Mouse (Mus musculus): ENCODE measurements around the gene Rpl36-ps4. TPM values are rescaled to one million over a fixed set of nuclear protein-coding genes. Genes with fewer than 3 reads are reported as not detected.

Gene Rpl36-ps4
- polyA plus RNA-seq, 1 experiment from 2014 or later, result not detected

DNA sequence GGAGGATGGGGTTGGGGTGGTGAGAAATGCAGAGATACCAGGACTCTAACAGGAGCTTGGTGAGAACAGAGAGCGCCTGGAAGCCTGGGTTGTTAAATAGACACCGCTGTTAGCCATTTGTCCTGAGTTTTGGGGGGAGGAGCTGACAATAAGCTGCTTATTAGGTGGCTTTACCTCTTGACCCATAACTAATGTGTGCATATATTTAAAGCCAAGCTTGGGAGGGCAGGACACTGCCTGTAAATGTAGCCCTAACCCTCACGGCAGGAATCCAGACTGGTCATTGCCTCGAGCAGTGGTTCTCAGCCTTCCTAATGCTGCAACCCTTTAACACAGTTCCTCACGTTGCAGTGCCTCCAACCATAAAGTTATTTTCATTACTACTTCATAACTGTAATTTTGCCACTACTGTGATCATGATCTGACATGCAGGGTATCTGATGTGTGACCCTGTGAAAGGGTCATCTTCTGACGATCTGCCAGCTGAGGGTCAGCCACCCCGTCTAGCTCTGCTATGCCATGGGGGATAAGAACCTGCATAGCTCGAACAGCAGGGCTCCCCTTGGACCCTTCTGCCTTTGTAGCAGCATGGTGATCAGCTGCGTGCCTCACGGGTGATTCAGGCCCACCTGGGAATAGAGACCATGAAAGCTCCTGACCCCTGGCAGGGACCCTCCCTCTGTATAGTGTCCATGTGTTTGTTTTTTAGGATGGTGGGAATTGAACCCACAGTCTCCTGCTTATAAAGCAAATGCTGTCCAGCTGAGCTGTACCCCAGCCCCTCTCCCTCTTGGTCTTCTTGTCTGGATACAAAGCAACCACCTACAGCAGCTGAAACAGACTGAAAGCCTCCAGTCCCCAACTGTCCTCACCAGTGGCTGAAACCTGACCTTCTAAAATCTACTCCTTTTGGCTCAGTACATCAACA, 42.0 kb upstream of the Rpl36-ps4 start:
- Histone ChIP-seq H3K4me3 (ENCODE audit: low read depth, low read length) (no peak overlapping the region), H3K9ac (ENCODE audit: low read length) (no peak overlapping the region), H3K4me2 (no peak overlapping the region), H3K27ac (ENCODE audit: low read depth, low read length) (peak overlapping the region; percentile 35), H3K9me3 (ENCODE audit: control insufficient read depth, low read length) (no peaks in the 10 kb centered on the region), H3K36me3 (ENCODE audit: control insufficient read depth, insufficient read depth, low read length) (no peaks in the 10 kb centered on the region), H3K4me1 (ENCODE audit: control insufficient read depth, insufficient read depth, low read length) (peaks cover 32% of the 10 kb centered on the region), H3K27me3 (ENCODE audit: control insufficient read depth, insufficient read depth, low read length) (no peaks in the 10 kb centered on the region; the same call in 1 of the 2 replicates)
- peak; percentile 33 for ATAC-seq (ENCODE audit: low FRiP score)
- 18% methylated on average over 10 of the region's 10 CpGs for WGBS
- DNase-seq (ENCODE audit: low spot score, missing footprints), result peak; percentile 91

DNA sequence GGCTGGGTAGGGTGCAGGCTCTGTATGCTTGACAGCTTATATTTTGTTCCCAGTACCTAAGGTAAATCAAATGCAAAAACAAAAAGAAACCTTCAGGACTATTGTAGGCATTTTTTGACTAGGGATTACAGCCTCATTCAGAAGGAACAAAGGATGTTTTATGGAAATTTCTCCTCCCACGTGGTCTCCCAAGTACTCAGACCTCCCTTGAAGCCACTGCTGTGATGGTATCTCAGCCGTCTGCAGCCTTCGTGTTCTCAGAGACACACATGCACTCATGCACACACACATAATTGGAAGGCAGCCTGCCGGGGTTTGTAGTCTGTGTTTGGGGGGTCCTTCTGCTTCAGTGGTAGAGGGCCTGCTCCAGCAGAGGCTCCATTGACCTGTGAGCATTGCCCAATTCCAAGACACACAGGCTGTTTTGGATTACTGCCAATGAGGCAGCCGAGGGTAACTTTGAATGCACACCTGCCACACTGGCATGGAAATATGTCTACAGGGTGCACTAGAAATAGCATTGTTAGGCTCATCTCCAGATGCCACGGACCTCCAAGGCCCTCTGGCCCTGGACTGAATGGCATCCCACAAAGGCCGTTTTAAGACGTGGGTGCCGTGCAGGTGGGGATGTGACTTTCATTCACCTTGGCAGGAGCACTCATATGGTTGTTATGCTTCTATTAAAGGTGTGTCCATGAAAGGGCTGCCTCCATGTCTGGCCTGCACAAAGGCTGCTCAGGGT, 41.1 kb upstream of the Rpl36-ps4 start:
- DNase-seq (ENCODE audit: low spot score, missing footprints) (peak; percentile 91), ATAC-seq (ENCODE audit: low FRiP score) (peak; percentile 58; the same call in 1 of the 2 replicates)
- H3K4me2 ChIP-seq, result no peak overlapping the region
- WGBS, result 43% methylated on average over 9 of the region's 9 CpGs
- H3K36me3 ChIP-seq (ENCODE audit: control insufficient read depth, insufficient read depth, low read length), result no peaks in the 10 kb centered on the region
- H3K27ac ChIP-seq (ENCODE audit: low read depth, low read length), result peak overlapping the region; percentile 35; the same call in 1 of the 2 replicates
- peaks cover 32% of the 10 kb centered on the region for H3K4me1 ChIP-seq (ENCODE audit: control insufficient read depth, insufficient read depth, low read length)
- no peak overlapping the region for H3K9ac ChIP-seq (ENCODE audit: low read length)
- no peak overlapping the region for H3K4me3 ChIP-seq (ENCODE audit: low read depth, low read length)
- H3K27me3 ChIP-seq (ENCODE audit: control insufficient read depth, insufficient read depth, low read length), result no peaks in the 10 kb centered on the region; the same call in 1 of the 2 replicates
- no peaks in the 10 kb centered on the region for H3K9me3 ChIP-seq (ENCODE audit: control insufficient read depth, low read length)

DNA sequence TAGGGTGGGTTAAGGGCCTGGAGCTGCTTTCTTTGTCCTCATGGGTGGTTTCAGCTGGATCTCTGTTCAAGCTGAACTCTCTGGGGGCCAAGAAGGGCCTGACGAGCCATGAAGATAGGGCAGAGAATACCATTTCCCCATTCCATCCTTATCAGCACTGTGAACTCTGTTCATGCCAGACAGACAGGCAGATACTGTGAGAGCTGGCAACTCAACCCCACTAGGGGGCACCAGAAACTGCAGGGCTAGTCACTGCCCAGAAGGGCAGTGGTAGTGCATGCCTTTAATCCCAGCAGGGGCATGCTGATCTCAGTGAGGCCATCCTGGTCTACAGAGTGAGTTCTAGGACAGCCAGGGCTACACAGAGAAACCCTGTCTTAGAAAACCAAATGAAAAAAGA, 38.2 kb upstream of the Rpl36-ps4 start:
- ATAC-seq (ENCODE audit: low FRiP score) (no peak), DNase-seq (ENCODE audit: low spot score, missing footprints) (no peak)
- Histone ChIP-seq H3K4me1 (ENCODE audit: control insufficient read depth, insufficient read depth, low read length) (peaks cover 23% of the 10 kb centered on the region), H3K4me3 (ENCODE audit: low read depth, low read length) (no peak overlapping the region), H3K27me3 (ENCODE audit: control insufficient read depth, insufficient read depth, low read length) (no peaks in the 10 kb centered on the region; the same call in 1 of the 2 replicates), H3K9me3 (ENCODE audit: control insufficient read depth, low read length) (no peaks in the 10 kb centered on the region), H3K9ac (ENCODE audit: low read length) (no peak overlapping the region), H3K27ac (ENCODE audit: low read depth, low read length) (no peak overlapping the region), H3K36me3 (ENCODE audit: control insufficient read depth, insufficient read depth, low read length) (no peaks in the 10 kb centered on the region), H3K4me2 (no peak overlapping the region)
- 63% methylated on average over 1 of the region's 1 CpGs for WGBS

DNA sequence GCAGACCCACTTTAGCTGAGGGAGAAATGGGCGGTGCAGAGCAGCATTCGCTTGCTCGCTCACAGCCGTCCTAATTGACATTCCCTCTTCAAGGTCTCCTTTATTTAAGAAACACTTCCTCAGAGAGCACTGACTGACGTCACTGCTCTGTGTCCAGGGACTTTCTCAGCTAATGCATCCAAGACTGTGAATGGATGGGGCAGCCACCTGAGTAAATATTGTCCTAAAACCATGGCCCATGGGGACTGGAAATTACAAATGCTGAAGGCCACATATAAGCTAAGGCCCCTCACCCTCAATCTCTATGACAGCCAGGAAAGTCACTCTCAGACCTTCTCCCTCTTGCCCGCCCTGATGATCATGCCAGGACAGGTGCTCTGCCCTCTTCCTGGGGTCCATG, 23.6 kb upstream of the Rpl36-ps4 start:
- 59% methylated on average over 6 of the region's 6 CpGs for WGBS

DNA sequence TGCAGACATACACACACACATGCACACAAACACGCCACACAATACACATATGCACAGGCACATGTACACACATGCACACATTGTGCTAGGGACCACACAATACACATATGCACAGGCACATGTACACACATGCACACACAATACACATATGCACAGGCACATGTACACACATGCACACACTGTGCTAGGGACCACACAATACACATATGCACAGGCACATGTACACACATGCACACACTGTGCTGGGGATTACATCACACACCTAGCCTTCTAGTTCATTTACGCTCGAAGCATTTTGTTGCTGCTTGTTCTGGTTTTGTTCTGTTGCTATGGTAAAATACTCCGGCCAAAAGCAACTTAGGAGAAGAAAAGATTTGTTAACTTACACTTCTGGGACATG, 20.1 kb upstream of the Rpl36-ps4 start:
- 77% methylated on average over 4 of the region's 4 CpGs for WGBS

More for the DNA sequence above, 23.6 kb upstream of the Rpl36-ps4 start:
- no peak overlapping the region for H3K27ac ChIP-seq (ENCODE audit: low read depth, low read length)
- peak; percentile 22; the same call in 1 of the 2 replicates for ATAC-seq (ENCODE audit: low FRiP score)
- no peaks in the 10 kb centered on the region for H3K9me3 ChIP-seq (ENCODE audit: control insufficient read depth, low read length)
- H3K4me3 ChIP-seq (ENCODE audit: low read depth, low read length), result no peak overlapping the region
- H3K27me3 ChIP-seq (ENCODE audit: control insufficient read depth, insufficient read depth, low read length), result no peaks in the 10 kb centered on the region
- H3K4me1 ChIP-seq (ENCODE audit: control insufficient read depth, insufficient read depth, low read length), result peaks cover 5% of the 10 kb centered on the region; the same call in 1 of the 2 replicates
- no peaks in the 10 kb centered on the region for H3K36me3 ChIP-seq (ENCODE audit: control insufficient read depth, insufficient read depth, low read length)
- DNase-seq (ENCODE audit: low spot score, missing footprints), result no peak
- no peak overlapping the region for H3K4me2 ChIP-seq
- H3K9ac ChIP-seq (ENCODE audit: low read length), result no peak overlapping the region

DNA sequence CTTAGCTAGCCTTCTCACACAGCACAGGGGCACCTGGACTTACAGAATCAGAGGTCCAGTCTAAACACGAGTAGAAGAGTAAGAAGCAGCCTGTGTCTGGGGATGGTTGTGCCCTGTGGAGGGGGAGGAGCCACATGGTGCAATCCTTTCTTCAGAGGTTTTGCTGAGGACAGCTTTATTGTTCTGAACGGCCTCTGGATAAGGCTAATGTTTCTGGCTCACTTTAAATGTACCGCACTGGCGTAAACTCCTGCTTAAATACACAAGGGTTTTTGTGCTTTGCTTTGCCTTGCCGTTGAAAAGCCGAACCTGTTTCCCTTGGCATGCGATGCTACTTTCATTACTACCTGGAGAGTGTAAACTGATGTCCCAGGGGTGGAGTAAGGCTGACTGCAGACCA, 19.6 kb upstream of the Rpl36-ps4 start:
- Histone ChIP-seq H3K27me3 (ENCODE audit: control insufficient read depth, insufficient read depth, low read length) (no peaks in the 10 kb centered on the region), H3K36me3 (ENCODE audit: control insufficient read depth, insufficient read depth, low read length) (no peaks in the 10 kb centered on the region), H3K9ac (ENCODE audit: low read length) (peak overlapping the region; percentile 25; the same call in 1 of the 2 replicates), H3K4me1 (ENCODE audit: control insufficient read depth, insufficient read depth, low read length) (peaks cover 10% of the 10 kb centered on the region; the same call in 1 of the 2 replicates), H3K4me3 (ENCODE audit: low read depth, low read length) (no peak overlapping the region), H3K9me3 (ENCODE audit: control insufficient read depth, low read length) (no peaks in the 10 kb centered on the region), H3K27ac (ENCODE audit: low read depth, low read length) (no peak overlapping the region), H3K4me2 (no peak overlapping the region)
- DNase-seq (ENCODE audit: low spot score, missing footprints), result no peak
- no peak for ATAC-seq (ENCODE audit: low FRiP score)
- WGBS, result 53% methylated on average over 7 of the region's 7 CpGs

More for the DNA sequence above, 20.1 kb upstream of the Rpl36-ps4 start:
- Histone ChIP-seq H3K9ac (ENCODE audit: low read length) (no peak overlapping the region), H3K27me3 (ENCODE audit: control insufficient read depth, insufficient read depth, low read length) (no peaks in the 10 kb centered on the region), H3K36me3 (ENCODE audit: control insufficient read depth, insufficient read depth, low read length) (no peaks in the 10 kb centered on the region), H3K9me3 (ENCODE audit: control insufficient read depth, low read length) (no peaks in the 10 kb centered on the region), H3K4me1 (ENCODE audit: control insufficient read depth, insufficient read depth, low read length) (peaks cover 10% of the 10 kb centered on the region; the same call in 1 of the 2 replicates), H3K4me3 (ENCODE audit: low read depth, low read length) (no peak overlapping the region), H3K4me2 (no peak overlapping the region), H3K27ac (ENCODE audit: low read depth, low read length) (no peak overlapping the region)
- ATAC-seq (ENCODE audit: low FRiP score) (no peak), DNase-seq (ENCODE audit: low spot score, missing footprints) (no peak)

DNA sequence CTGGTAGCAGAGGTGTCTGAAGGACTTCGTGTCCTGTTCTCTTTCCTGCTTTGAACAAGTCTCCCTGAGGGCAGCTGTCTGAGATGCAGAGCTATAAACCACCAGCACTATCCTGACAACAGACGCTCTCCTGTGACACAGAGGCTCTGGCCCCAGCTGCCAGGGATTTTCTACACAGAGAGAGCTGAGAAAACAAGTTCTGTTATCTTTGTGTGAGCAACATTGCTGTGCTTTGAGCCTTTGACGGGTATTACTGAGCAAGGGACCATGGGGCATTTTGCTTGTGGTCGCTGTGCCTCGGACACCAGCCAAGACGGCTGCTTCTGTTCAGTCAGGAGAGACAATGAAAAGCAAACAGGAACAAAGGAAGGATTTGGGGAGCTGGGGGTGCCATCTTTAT, 17.6 kb upstream of the Rpl36-ps4 start:
- ATAC-seq (ENCODE audit: low FRiP score) (peak; percentile 65), DNase-seq (ENCODE audit: low spot score, missing footprints) (no peak)
- Histone ChIP-seq H3K36me3 (ENCODE audit: control insufficient read depth, insufficient read depth, low read length) (no peaks in the 10 kb centered on the region), H3K9ac (ENCODE audit: low read length) (peak overlapping the region; percentile 34; the same call in 1 of the 2 replicates), H3K4me2 (no peak overlapping the region), H3K4me1 (ENCODE audit: control insufficient read depth, insufficient read depth, low read length) (peaks cover 8% of the 10 kb centered on the region; the same call in 1 of the 2 replicates), H3K9me3 (ENCODE audit: control insufficient read depth, low read length) (no peaks in the 10 kb centered on the region), H3K27ac (ENCODE audit: low read depth, low read length) (peak overlapping the region; percentile 48; the same call in 1 of the 2 replicates), H3K4me3 (ENCODE audit: low read depth, low read length) (no peak overlapping the region), H3K27me3 (ENCODE audit: control insufficient read depth, insufficient read depth, low read length) (no peaks in the 10 kb centered on the region)
- 13% methylated on average over 6 of the region's 6 CpGs for WGBS

DNA sequence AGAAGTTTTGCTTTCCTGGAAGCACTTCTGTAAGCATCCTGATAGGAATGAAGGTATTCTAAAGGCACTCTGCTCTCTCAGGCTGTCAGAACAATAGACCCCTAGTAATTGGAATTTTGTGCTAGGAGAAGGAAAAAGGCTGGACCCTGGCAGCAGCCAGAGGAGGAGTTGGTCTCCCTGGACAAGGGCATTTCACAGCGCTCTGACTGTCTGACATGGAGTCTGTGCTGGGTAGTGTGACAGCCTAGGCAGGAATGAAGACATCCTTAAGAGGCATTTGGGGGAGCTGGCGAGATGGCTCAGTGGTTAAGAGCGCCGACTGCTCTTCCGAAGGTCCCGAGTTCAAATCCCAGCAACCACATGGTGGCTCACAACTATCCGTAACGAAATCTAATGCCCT, 17.1 kb upstream of the Rpl36-ps4 start:
- 0 out of 2 replicates have a peak overlapping the region, but pooled peaks have one; percentile 34 for H3K9ac ChIP-seq (ENCODE audit: low read length)
- 87% methylated on average over 8 of the region's 8 CpGs for WGBS
- ATAC-seq (ENCODE audit: low FRiP score) (peak; percentile 54; the same call in 1 of the 2 replicates), DNase-seq (ENCODE audit: low spot score, missing footprints) (no peak)
- no peak overlapping the region for H3K4me3 ChIP-seq (ENCODE audit: low read depth, low read length)
- no peaks in the 10 kb centered on the region for H3K9me3 ChIP-seq (ENCODE audit: control insufficient read depth, low read length)
- H3K27me3 ChIP-seq (ENCODE audit: control insufficient read depth, insufficient read depth, low read length), result no peaks in the 10 kb centered on the region
- no peak overlapping the region for H3K4me2 ChIP-seq
- peak overlapping the region; percentile 48; the same call in 1 of the 2 replicates for H3K27ac ChIP-seq (ENCODE audit: low read depth, low read length)
- peaks cover 8% of the 10 kb centered on the region; the same call in 1 of the 2 replicates for H3K4me1 ChIP-seq (ENCODE audit: control insufficient read depth, insufficient read depth, low read length)
- no peaks in the 10 kb centered on the region for H3K36me3 ChIP-seq (ENCODE audit: control insufficient read depth, insufficient read depth, low read length)

All from midbrain, embryonic 11.5 days (tissue).